Mouse (Mus musculus): ENCODE results near the gene Ubash3a.

Ubash3a gene

GRCm38 (mm10) chr17:31211881-31212280 is 4.2 kb downstream of the Ubash3a start:
- ATAC-seq (ENCODE audit: insufficient number of reproducible peaks, low FRiP score, low TSS enrichment): no peak

GRCm38 (mm10) chr17:31216068-31216955 is 8.6 kb downstream of the Ubash3a start:
- no peak for ATAC-seq (ENCODE audit: insufficient number of reproducible peaks, low FRiP score, low TSS enrichment)

- no peak for ATAC-seq (ENCODE audit: insufficient number of reproducible peaks, low FRiP score, low TSS enrichment)
These were observed 15.2 kb downstream of the Ubash3a start for GRCm38 (mm10) chr17:31222810-31223310.

GRCm38 (mm10) chr17:31223835-31224234 is 16.2 kb downstream of the Ubash3a start:
- no peak for ATAC-seq (ENCODE audit: insufficient number of reproducible peaks, low FRiP score, low TSS enrichment)

GRCm38 (mm10) chr17:31224591-31224990 is 16.9 kb downstream of the Ubash3a start:
- ATAC-seq (ENCODE audit: insufficient number of reproducible peaks, low FRiP score, low TSS enrichment): no peak

GRCm38 (mm10) chr17:31226368-31226767 is 18.7 kb downstream of the Ubash3a start:
- no peak for ATAC-seq (ENCODE audit: insufficient number of reproducible peaks, low FRiP score, low TSS enrichment)

GRCm38 (mm10) chr17:31226931-31227330 is 19.3 kb downstream of the Ubash3a start:
- ATAC-seq (ENCODE audit: insufficient number of reproducible peaks, low FRiP score, low TSS enrichment): no peak

- ATAC-seq (ENCODE audit: insufficient number of reproducible peaks, low FRiP score, low TSS enrichment): no peak
These were observed 24.1 kb downstream of the Ubash3a start for GRCm38 (mm10) chr17:31231780-31232179.

- ATAC-seq (ENCODE audit: insufficient number of reproducible peaks, low FRiP score, low TSS enrichment): no peak
These were observed 24.8 kb downstream of the Ubash3a start for GRCm38 (mm10) chr17:31232251-31233010.

GRCm38 (mm10) chr17:31235915-31236314 is 28.2 kb downstream of the Ubash3a start:
- ATAC-seq (ENCODE audit: insufficient number of reproducible peaks, low FRiP score, low TSS enrichment): no peak

GRCm38 (mm10) chr17:31238234-31239020 is 30.8 kb downstream of the Ubash3a start:
- no peak for ATAC-seq (ENCODE audit: insufficient number of reproducible peaks, low FRiP score, low TSS enrichment)

- no peak for ATAC-seq (ENCODE audit: insufficient number of reproducible peaks, low FRiP score, low TSS enrichment)
These were observed 33.5 kb downstream of the Ubash3a start for GRCm38 (mm10) chr17:31241156-31241555.

GRCm38 (mm10) chr17:31242764-31243163 is 35.1 kb downstream of the Ubash3a start:
- ATAC-seq (ENCODE audit: insufficient number of reproducible peaks, low FRiP score, low TSS enrichment): no peak

GRCm38 (mm10) chr17:31245321-31245720 is 37.6 kb downstream of the Ubash3a start:
- no peak for ATAC-seq (ENCODE audit: insufficient number of reproducible peaks, low FRiP score, low TSS enrichment)

- ATAC-seq (ENCODE audit: insufficient number of reproducible peaks, low FRiP score, low TSS enrichment): no peak
These were observed 39.5 kb downstream of the Ubash3a start for GRCm38 (mm10) chr17:31247144-31247543.

GRCm38 (mm10) chr17:31253951-31254350 is 46.3 kb downstream of the Ubash3a start:
- ATAC-seq (ENCODE audit: insufficient number of reproducible peaks, low FRiP score, low TSS enrichment): no peak

GRCm38 (mm10) chr17:31254463-31254931 is 46.8 kb downstream of the Ubash3a start:
- ATAC-seq (ENCODE audit: insufficient number of reproducible peaks, low FRiP score, low TSS enrichment): peak; percentile 95

GRCm38 (mm10) chr17:31257149-31257548 is 49.5 kb downstream of the Ubash3a start:
- no peak for ATAC-seq (ENCODE audit: insufficient number of reproducible peaks, low FRiP score, low TSS enrichment)

- no peak for ATAC-seq (ENCODE audit: insufficient number of reproducible peaks, low FRiP score, low TSS enrichment)
These were observed 50.2 kb downstream of the Ubash3a start for GRCm38 (mm10) chr17:31257898-31258297.

- ATAC-seq (ENCODE audit: insufficient number of reproducible peaks, low FRiP score, low TSS enrichment): no peak
These were observed 50.7 kb downstream of the Ubash3a start for GRCm38 (mm10) chr17:31258310-31258865.

Measured in cerebellum, adult (tissue).